Comparison of ENCODE assay signal across 8 mouse cellular contexts in the genomic region with DNA sequence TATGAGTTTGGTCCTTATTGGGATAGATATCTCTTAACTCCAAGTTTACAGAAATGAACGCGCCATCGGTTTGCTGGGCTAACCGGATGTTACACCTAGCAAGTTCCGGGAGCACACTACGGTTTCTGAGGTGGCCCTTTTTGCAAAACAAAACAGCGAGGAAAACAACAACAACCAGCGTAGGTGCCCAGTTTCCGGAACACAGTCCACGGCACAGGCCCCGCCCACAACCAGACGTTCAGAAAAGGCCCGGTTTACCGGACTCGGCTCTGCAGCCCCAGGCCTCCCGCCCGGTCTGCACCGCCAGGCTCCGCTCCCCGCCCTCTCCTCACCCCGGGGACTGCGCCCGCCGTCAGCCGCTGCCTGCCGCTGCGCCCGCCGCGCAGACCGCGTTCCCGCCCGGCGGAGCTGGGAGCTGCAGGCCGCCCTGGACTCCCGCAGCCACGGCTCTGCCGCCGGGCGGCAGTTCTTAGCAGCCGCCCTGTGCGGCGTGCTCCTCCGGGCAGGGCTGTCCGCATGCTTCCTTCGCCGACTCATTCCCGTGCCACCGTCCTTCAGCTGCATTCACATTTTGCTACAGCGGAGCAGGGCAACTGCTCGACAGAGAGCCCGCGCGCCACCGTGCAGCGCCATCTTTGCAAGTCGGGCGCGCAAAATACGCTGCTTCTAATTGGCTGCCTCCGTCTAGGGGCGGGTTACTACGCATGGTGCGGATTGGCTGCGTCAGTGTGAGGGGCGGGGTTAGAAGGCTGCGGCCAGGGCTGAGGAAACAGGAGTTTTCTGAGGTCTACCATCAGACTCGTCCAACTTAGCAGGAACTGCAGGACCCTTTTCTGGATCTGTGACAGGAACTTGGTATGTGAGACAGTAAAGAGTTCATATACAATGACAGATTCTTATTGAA. TPM values are rescaled to one million over a fixed set of nuclear protein-coding genes. Genes with fewer than 3 reads are reported as not detected.
DNase-seq lines count a peak whose midpoint lies in the region; ATAC-seq lines count a peak whose summit lies in the region.

A gene (minus strand): TSS at position 645 of the 904 bp plus-strand sequence.

- no peaks in the 10 kb centered on the region for H3K9me3 ChIP-seq in hindbrain, embryonic 15.5 days

- H3K9ac ChIP-seq in hindbrain, embryonic 15.5 days: peak within 1 kb of the TSS; percentile 88

- under 1% methylated on average over 68 of the region's 69 CpGs for WGBS in hindbrain, embryonic 15.5 days

- peak within 1 kb of the TSS; percentile 95 for H3K27ac ChIP-seq in hindbrain, embryonic 15.5 days (replicated peaks)

- peak; percentile 97 for DNase-seq in R1 (ENCODE audit: low read depth, low spot score)
- peak; percentile 95 to 96 for DNase-seq in cerebellum, postnatal 25 days
- DNase-seq in frontal cortex, postnatal 25 days (ENCODE audit: low spot score in 2 of 2): peak; percentile 84 to 94
- peak; percentile 90 for DNase-seq in left cerebral cortex, adult 11 months (ENCODE audit: low spot score)
- DNase-seq in lung, postnatal 4 days: peak; percentile 95 to 96
- peak; percentile 87 for DNase-seq in retina, postnatal 7 days (ENCODE audit: low read depth, low spot score)
- DNase-seq in urinary bladder, adult 2 months (ENCODE audit: low spot score): peak; percentile 83

- peak within 1 kb of the TSS; percentile 74 for H3K4me2 ChIP-seq in hindbrain, embryonic 15.5 days

- peak; percentile 99 for ATAC-seq in hindbrain, embryonic 15.5 days (ENCODE audit: low FRiP score, low read depth)

- H3K36me3 ChIP-seq in hindbrain, embryonic 15.5 days: peaks cover 10% of the 10 kb centered on the region

- no peaks in the 10 kb centered on the region for H3K27me3 ChIP-seq in hindbrain, embryonic 15.5 days

- H3K4me1 ChIP-seq in hindbrain, embryonic 15.5 days (replicated peaks): peaks cover 24% of the 10 kb centered on the region

- peak within 1 kb of the TSS; percentile 96 for H3K4me3 ChIP-seq in hindbrain, embryonic 15.5 days

RNA-seq across cellular contexts. Expression of the gene that starts here (rescaled TPM):
- 7.2 and 7.8 TPM in 2 replicates for polyA plus RNA-seq in hindbrain, embryonic 15.5 days (2015; fragmentation: Nextera tagmentation; extraction: Ambion mirVana)
- 5.0 TPM in 2 replicates for polyA plus RNA-seq in urinary bladder, adult 2 months (2012; rRNA removed)

Comparison
In these comparisons a context has a peak if more than half of its experiments do, and no peak if none do; other contexts are left out.
1. Peak in every context shown above with its lines: DNase-seq, ATAC-seq, H3K4me3 ChIP-seq and H3K27ac ChIP-seq.